Mouse (Mus musculus) erythroblast, embryonic 14.5 days (primary cell): ENCODE data around the gene Terf2ip.

Source experiments
- GATA1 ChIP-seq: IDR thresholded peaks from 2 replicates; pipeline ENCODE4 v1.6.1; 2012; ENCODE audit warnings: low read length, inconsistent platforms, mixed read lengths
- TAL1 ChIP-seq: IDR thresholded peaks from 3 replicates; pipeline ENCODE4 v1.6.1; 2012; ENCODE audit warnings: low read length, inconsistent platforms, mixed read lengths

- TF ChIP-seq GATA1 (no peak), TAL1 (no peak)
Observed at GRCm38 (mm10) chr8:111991278-111991677, 19.9 kb upstream of the Terf2ip start.
